8 mouse cellular contexts compared by ENCODE assay signal in the genomic region with DNA sequence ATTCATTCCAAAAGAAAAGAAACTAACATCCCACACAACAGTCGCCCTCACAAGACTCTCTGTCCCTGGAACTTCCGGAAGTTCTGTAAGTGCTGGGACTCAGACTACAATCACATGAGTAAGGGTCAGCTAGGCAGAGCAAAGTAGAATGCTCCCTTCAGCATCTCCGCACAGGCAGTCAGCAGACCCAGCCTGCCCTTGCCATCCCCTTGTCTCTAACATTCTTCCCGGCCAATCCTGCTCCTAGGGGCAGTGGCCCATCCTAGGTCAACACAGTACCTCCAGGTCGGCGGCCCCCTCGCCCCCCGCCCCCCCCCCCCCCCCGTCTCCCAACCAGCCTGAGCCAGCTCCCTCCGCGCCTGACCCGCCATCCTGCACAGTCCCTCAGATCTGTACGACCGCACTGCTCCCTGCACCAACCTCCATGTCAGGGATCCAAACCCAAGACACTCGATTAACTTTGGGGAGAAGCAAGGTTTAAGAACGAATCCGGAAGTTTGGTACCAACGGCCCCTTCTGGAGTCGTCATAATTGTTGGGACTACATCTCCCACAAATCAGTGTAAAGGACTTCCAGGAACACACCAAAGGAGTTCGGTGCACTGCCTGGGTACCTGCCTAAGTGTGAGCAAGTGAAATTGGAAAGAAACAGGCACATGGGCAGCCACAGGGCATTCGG. TPM values are rescaled to one million over a fixed set of nuclear protein-coding genes. Genes with fewer than 3 reads are reported as not detected.
DNase-seq lines count a peak whose midpoint lies in the region; ATAC-seq and TF ChIP-seq lines count a peak whose summit lies in the region.

A gene (minus strand): TSS at position 533 of the 678 bp plus-strand sequence.

- TF ChIP-seq CTCF in heart, postnatal 0 days (IDR thresholded peaks at IDR 0.05; ENCODE audit: low read depth): no peak
- no peak for TF ChIP-seq CTCF in testis, adult 2 months (IDR thresholded peaks at IDR 0.05; ENCODE audit: control insufficient read depth, insufficient read depth, insufficient replicate concordance, low read depth, low read length)

- peak within 1 kb of the TSS; percentile 71 for H3K9ac ChIP-seq in forebrain, embryonic 13.5 days
- H3K9ac ChIP-seq in heart, postnatal 0 days (replicated peaks; ENCODE audit: low read depth, low read length): peak within 1 kb of the TSS; percentile 65
- no peak within 1 kb of the TSS for H3K9ac ChIP-seq in liver, embryonic 15.5 days
- peak within 1 kb of the TSS; percentile 60 for H3K9ac ChIP-seq in neural tube, embryonic 11.5 days (ENCODE audit: low read length)

- peak within 1 kb of the TSS; percentile 65 for H3K4me2 ChIP-seq in forebrain, embryonic 13.5 days
- H3K4me2 ChIP-seq in heart, postnatal 0 days (ENCODE audit: low read depth, low read length): peak within 1 kb of the TSS; percentile 70
- H3K4me2 ChIP-seq in liver, embryonic 15.5 days: peak within 1 kb of the TSS; percentile 62
- H3K4me2 ChIP-seq in neural tube, embryonic 11.5 days (ENCODE audit: low read depth): peak within 1 kb of the TSS; percentile 55

- peak; percentile 36 to 54 for DNase-seq in CD8-positive naive resting alpha-beta T cell, adult 2 months (ENCODE audit: low read depth in 2 of 2, low spot score in 2 of 2)
- DNase-seq in brain, embryonic 18.5 days (ENCODE audit: low read depth, low spot score): peak; percentile 66
- DNase-seq in heart, postnatal 0 days (ENCODE audit: low spot score): peak; percentile 63
- peak; percentile 65 to 81 for DNase-seq in kidney, postnatal 25 days
- peak; percentile 53 for DNase-seq in neural tube, embryonic 11.5 days (ENCODE audit: low spot score)

- no peak for TF ChIP-seq POLR2A in testis, adult 2 months (IDR thresholded peaks at IDR 0.05; ENCODE audit: control insufficient read depth, low read depth, low read length)

- peak within 1 kb of the TSS; percentile 55 for H3K4me3 ChIP-seq in forebrain, embryonic 13.5 days
- H3K4me3 ChIP-seq in heart, postnatal 0 days (ENCODE audit: low read depth, low read length): peak within 1 kb of the TSS; percentile 70
- H3K4me3 ChIP-seq in liver, embryonic 15.5 days (replicated peaks): peak within 1 kb of the TSS; percentile 52
- peak within 1 kb of the TSS; percentile 46 for H3K4me3 ChIP-seq in neural tube, embryonic 11.5 days (ENCODE audit: low read depth, low read length)
- peak within 1 kb of the TSS; percentile 55 for H3K4me3 ChIP-seq in testis, adult 2 months (ENCODE audit: control insufficient read depth, low read depth, low read length)

- no peak for TF ChIP-seq EP300 in heart, postnatal 0 days (IDR thresholded peaks at IDR 0.05; ENCODE audit: low read depth)

- no peaks in the 10 kb centered on the region for H3K36me3 ChIP-seq in forebrain, embryonic 13.5 days (ENCODE audit: poor library complexity, severe bottlenecking)
- no peaks in the 10 kb centered on the region for H3K36me3 ChIP-seq in heart, postnatal 0 days (replicated peaks; ENCODE audit: control insufficient read depth, insufficient read depth, low read length)
- no peaks in the 10 kb centered on the region for H3K36me3 ChIP-seq in liver, embryonic 15.5 days (replicated peaks)
- H3K36me3 ChIP-seq in neural tube, embryonic 11.5 days (ENCODE audit: control insufficient read depth, insufficient read depth, low read length): no peaks in the 10 kb centered on the region
- no peaks in the 10 kb centered on the region for H3K36me3 ChIP-seq in testis, adult 2 months (ENCODE audit: control insufficient read depth, insufficient read depth, low read length)

- H3K4me1 ChIP-seq in forebrain, embryonic 13.5 days: peaks cover 13% of the 10 kb centered on the region; the same call in 1 of the 2 replicates
- no peaks in the 10 kb centered on the region for H3K4me1 ChIP-seq in heart, postnatal 0 days (ENCODE audit: control insufficient read depth, insufficient read depth)
- H3K4me1 ChIP-seq in liver, embryonic 15.5 days (replicated peaks): peaks cover 2% of the 10 kb centered on the region; the same call in 1 of the 2 replicates
- no peaks in the 10 kb centered on the region for H3K4me1 ChIP-seq in neural tube, embryonic 11.5 days (ENCODE audit: control insufficient read depth, insufficient read depth, low read length)
- no peaks in the 10 kb centered on the region; the same call in 1 of the 2 replicates for H3K4me1 ChIP-seq in testis, adult 2 months (ENCODE audit: control insufficient read depth, insufficient read depth, low read length)

- H3K27me3 ChIP-seq in forebrain, embryonic 13.5 days: no peaks in the 10 kb centered on the region
- no peaks in the 10 kb centered on the region for H3K27me3 ChIP-seq in heart, postnatal 0 days (ENCODE audit: control insufficient read depth, insufficient read depth, low read length)
- no peaks in the 10 kb centered on the region for H3K27me3 ChIP-seq in liver, embryonic 15.5 days
- no peaks in the 10 kb centered on the region for H3K27me3 ChIP-seq in neural tube, embryonic 11.5 days (ENCODE audit: control insufficient read depth, insufficient read depth, low read length)
- H3K27me3 ChIP-seq in testis, adult 2 months (ENCODE audit: control insufficient read depth, insufficient read depth, low read length): no peaks in the 10 kb centered on the region

- no peaks in the 10 kb centered on the region; the same call in 1 of the 2 replicates for H3K9me3 ChIP-seq in forebrain, embryonic 13.5 days (replicated peaks)
- H3K9me3 ChIP-seq in heart, postnatal 0 days (replicated peaks; ENCODE audit: control insufficient read depth, low read length): 0 out of 2 replicates have a peak, but pooled peaks cover 4% of the 10 kb centered on the region
- 0 out of 2 replicates have a peak, but pooled peaks cover 3% of the 10 kb centered on the region for H3K9me3 ChIP-seq in liver, embryonic 15.5 days (replicated peaks)
- H3K9me3 ChIP-seq in neural tube, embryonic 11.5 days (ENCODE audit: control insufficient read depth, low read length): peaks cover 3% of the 10 kb centered on the region; the same call in 1 of the 2 replicates

- no peak within 1 kb of the TSS for H3K27ac ChIP-seq in forebrain, embryonic 13.5 days
- peak within 1 kb of the TSS; percentile 43 for H3K27ac ChIP-seq in heart, postnatal 0 days (ENCODE audit: low read depth)
- no peak within 1 kb of the TSS for H3K27ac ChIP-seq in liver, embryonic 15.5 days (replicated peaks)
- H3K27ac ChIP-seq in neural tube, embryonic 11.5 days (ENCODE audit: low read depth, low read length): no peak within 1 kb of the TSS
- no peak within 1 kb of the TSS for H3K27ac ChIP-seq in testis, adult 2 months (ENCODE audit: control insufficient read depth, insufficient read depth, low read depth, low read length)

- 1% methylated on average over 16 of the region's 21 CpGs for WGBS in forebrain, embryonic 13.5 days
- WGBS in heart, postnatal 0 days: 3% methylated on average over 16 of the region's 21 CpGs
- 4% methylated on average over 20 of the region's 21 CpGs for WGBS in liver, embryonic 15.5 days (ENCODE audit: insufficient replicate concordance)
- WGBS in neural tube, embryonic 11.5 days: 2% methylated on average over 16 of the region's 21 CpGs

- peak; percentile 84 for ATAC-seq in forebrain, embryonic 13.5 days
- peak; percentile 83 for ATAC-seq in heart, postnatal 0 days (ENCODE audit: insufficient read depth, low read depth)
- ATAC-seq in liver, embryonic 15.5 days (ENCODE audit: insufficient read depth): peak; percentile 53; the same call in 1 of the 2 replicates
- peak; percentile 67 for ATAC-seq in neural tube, embryonic 11.5 days (ENCODE audit: insufficient read depth, low FRiP score, low TSS enrichment)

RNA-seq across cellular contexts. Expression of the gene that starts here (rescaled TPM):
- polyA plus RNA-seq in forebrain, embryonic 13.5 days (2015; fragmentation: Nextera tagmentation; extraction: Ambion mirVana): 10.1 and 10.5 TPM in 2 replicates
- total RNA-seq in heart, postnatal 0 days (2014; rRNA removed; ENCODE audit: low replicate concordance): 1.7 and 9.4 TPM in 2 replicates
- 2.5 and 2.8 TPM in 2 replicates for polyA plus RNA-seq in heart, postnatal 0 days (2015; fragmentation: Nextera tagmentation; extraction: Ambion mirVana)
- 1.4 and 1.5 TPM in 2 replicates for polyA plus RNA-seq in liver, embryonic 15.5 days (2015; fragmentation: Nextera tagmentation; extraction: Ambion mirVana)
- polyA plus RNA-seq in neural tube, embryonic 11.5 days (2014; fragmentation: Nextera tagmentation; extraction: Ambion mirVana): 3.2 and 4.4 TPM in 2 replicates
- 1.4 and 1.5 TPM in 2 replicates for polyA plus RNA-seq in testis, adult 2 months (2012; rRNA removed)
